Mouse (Mus musculus): Measurements from ENCODE around the gene Dkkl1.
"Not testable (repeated sequence)": the region's sequence is repeated elsewhere in the genome, so short reads cannot be mapped to it uniquely, and the experiment has no call there.

GRCm38 (mm10) chr7:45255822-45256221, 43.9 kb upstream of the Dkkl1 start:
- TF ChIP-seq CTCF (IDR thresholded peaks at IDR 0.05; ENCODE audit: borderline replicate concordance, insufficient read depth, low read depth, low read length); POLR2A (IDR thresholded peaks at IDR 0.05; ENCODE audit: borderline replicate concordance, insufficient read depth, low read length): not testable (repeated sequence)
